Mouse (Mus musculus): ENCODE measurements around the gene Dhodh.

GRCm38 (mm10) chr8:109628638-109629037 lies 20.2 kb upstream of the Dhodh start:
- TF ChIP-seq CTCF (IDR thresholded peaks at IDR 0.05; ENCODE audit: low read depth, low read length), result no peak
- TF ChIP-seq POLR2A (IDR thresholded peaks at IDR 0.05; ENCODE audit: insufficient read depth, low read length), result no peak

All from ES-Bruce4 (cell line).